Mouse (Mus musculus) kidney, adult 2 months (tissue): Measurements from ENCODE around the gene Olfr1341.

Experiments used
- CTCF ChIP-seq: fragments of 200-500 bp; conservative IDR thresholded peaks from 2 replicates; pipeline ENCODE4 v1.5.1; 2011; ENCODE audit warnings: low read depth, mild to moderate bottlenecking, control low read depth, low read length, moderate library complexity, mixed read lengths; ENCODE audit not compliant: insufficient read depth, insufficient read length
- POLR2A ChIP-seq: fragments of 200-500 bp; IDR thresholded peaks from one replicate; pipeline ENCODE4 v1.6.1; 2011; ENCODE audit warnings: low read depth, low read length, control low read depth

DNA sequence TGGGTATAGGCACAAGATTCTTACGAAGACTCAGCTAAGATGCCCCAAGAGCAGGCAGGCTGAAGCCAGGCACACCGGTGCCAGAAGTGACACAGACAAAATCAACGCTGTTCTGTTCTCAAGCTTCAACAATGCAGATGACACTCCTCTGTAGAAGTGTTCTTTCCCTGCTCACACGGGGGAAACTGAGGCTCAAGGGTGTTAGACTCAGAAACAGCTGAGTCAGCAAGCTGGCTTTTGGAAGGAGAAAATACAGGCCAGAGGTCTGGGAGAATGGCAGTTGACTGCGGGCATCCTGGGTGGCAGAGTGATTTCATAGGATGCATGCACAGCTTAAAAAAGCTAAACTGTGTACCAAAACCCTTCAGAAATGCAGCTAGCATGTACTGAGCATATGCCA lies 4.8 kb downstream of the Olfr1341 start:
- no peak for TF ChIP-seq POLR2A
- no peak for TF ChIP-seq CTCF
